Mouse (Mus musculus): ENCODE data around the gene Slco1a4.
"Not testable (repeated sequence)": the region's sequence is repeated elsewhere in the genome, so short reads cannot be mapped to it uniquely, and the experiment has no call there.

Slco1a4 gene

GRCm38 (mm10) chr6:141856085-141856484, at the start of gene Slco1a4:
Slco1a4 (minus strand) TSS chr6:141856199.
- DNase-seq (ENCODE audit: low read depth), result no peak

GRCm38 (mm10) chr6:141898197-141898596, 42.2 kb upstream of the Slco1a4 start:
- no peak for DNase-seq (ENCODE audit: low read depth)

GRCm38 (mm10) chr6:141889723-141890122, 33.7 kb upstream of the Slco1a4 start:
- no peak for DNase-seq (ENCODE audit: low read depth)

- no peak for DNase-seq (ENCODE audit: low read depth)
These were observed 32.2 kb upstream of the Slco1a4 start for GRCm38 (mm10) chr6:141888248-141888647.

DNA sequence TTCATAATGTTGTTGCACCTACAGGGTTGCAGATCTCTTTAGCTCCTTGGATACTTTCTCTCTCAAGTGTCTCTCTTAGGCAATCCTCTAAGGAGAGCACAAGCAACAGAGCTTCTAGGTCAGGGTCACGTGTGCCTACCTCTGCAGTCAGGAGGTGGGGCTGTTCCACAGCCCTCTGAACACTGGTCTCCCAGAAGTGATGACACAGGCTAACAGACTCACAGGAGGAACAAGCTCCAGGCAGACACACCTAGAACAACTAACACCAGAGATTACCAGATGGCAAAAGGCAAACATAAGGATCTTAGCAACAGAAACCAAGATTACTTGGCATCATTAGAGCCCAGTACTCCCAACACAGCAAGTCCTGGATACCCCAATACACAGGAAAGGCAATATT, 26.6 kb upstream of the Slco1a4 start:
- no peak for DNase-seq (ENCODE audit: low read depth)

DNA sequence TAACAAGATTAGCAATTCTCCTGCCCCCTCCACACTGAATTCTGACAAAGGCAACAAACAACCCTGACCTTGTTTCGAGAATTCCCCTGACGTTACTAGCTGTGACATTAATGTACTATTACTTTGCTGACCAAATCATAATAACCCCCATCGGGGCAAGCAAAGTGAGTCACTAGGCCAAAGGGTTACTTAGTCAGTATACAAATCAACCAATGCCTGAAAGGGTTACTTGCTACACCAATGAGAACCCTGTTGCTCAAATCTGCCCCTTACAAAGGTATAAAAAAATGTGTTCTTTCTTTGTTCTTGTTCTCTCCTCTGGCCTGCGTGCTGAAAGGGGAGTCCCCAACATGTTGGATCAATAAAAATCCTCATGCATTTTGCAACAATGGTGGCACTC, 19.7 kb upstream of the Slco1a4 start:
- not testable (repeated sequence) for DNase-seq (ENCODE audit: low read depth)

GRCm38 (mm10) chr6:141871711-141872110, 15.7 kb upstream of the Slco1a4 start:
- DNase-seq (ENCODE audit: low read depth), result no peak

DNA sequence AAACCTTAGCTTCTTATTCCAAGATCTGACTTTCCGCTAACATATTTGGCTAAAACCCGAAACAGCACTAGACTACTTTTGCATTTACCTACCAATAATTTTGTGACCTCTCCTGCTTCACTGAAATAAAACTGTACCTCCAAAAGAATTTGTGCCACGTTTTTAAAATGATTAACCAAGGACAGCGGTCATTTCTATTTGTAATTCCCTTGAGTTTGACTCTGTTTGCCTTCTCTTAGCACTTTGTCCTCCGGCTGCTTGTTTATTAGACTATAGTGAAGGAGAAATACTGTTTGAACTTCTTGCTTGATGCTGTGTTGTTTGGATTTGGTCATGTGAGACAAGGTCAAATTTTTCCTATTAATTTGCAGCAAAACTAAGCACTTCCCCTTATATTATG, 12.7 kb upstream of the Slco1a4 start:
- no peak for DNase-seq (ENCODE audit: low read depth)

GRCm38 (mm10) chr6:141866026-141866425, 10.0 kb upstream of the Slco1a4 start:
- no peak for DNase-seq (ENCODE audit: low read depth)

DNA sequence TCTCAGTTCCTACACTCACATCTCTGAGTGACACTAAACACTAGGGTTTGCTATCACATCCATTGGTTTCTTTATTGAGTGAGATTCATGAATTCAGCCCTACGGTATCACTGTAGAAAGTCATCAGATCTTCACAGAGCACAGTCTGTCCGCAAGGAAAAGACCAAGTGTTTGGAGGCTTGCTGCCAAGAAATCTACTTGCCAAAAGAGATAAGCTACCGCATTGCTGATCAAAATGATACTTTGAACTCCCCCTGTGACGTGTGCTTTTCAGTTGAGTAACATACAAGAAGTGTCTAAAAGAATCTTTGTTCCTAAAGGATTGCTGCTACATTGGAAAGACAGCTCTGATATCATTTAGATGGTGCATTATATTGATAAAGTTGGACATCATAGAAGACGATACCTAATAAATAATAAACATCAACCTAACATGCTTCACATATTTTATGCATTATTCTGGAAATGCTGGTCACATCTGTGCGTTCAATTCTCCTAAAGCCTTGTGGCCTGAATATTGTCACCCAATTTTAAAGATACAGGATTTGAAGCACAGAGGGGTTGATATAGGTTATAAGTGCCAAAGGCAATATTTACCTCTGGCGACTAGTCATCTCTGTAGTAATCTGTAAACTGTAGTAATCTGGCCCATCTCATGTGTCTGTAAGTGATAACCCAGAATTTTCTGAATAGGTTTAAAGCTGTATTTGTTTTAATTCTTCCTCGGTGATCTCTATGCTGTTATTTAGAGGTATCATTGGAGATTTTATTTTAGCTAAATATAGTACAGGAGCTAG, 1.9 kb upstream of the Slco1a4 start:
- no peak for DNase-seq (ENCODE audit: low read depth)

GRCm38 (mm10) chr6:141853616-141854015, 2.4 kb downstream of the Slco1a4 start:
- no peak for DNase-seq (ENCODE audit: low read depth)

DNA sequence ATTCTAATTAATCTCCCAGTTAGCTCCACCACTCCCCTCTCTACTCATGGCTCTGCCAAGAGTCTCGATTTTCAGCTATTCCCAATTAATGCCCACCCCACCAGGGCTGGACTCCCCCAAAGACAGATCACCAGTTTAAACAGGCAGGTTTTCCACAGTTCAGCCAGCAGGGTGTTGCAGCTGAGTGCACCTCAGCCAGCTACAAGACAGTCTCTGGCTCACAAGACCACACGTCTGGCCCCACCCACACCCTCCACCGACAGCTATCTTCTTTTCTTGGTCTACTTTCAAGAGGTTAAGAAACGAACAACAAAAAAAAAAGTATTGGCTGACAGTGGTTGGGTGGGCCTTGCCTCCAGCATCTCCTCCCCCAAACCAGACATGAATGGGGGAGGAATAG, 6.9 kb downstream of the Slco1a4 start:
- DNase-seq (ENCODE audit: low read depth), result no peak

GRCm38 (mm10) chr6:141797837-141798236, 58.2 kb downstream of the Slco1a4 start:
- DNase-seq (ENCODE audit: low read depth), result no peak

- no peak for DNase-seq (ENCODE audit: low read depth)
These were observed 81.5 kb downstream of the Slco1a4 start for GRCm38 (mm10) chr6:141774476-141774875.

DNA sequence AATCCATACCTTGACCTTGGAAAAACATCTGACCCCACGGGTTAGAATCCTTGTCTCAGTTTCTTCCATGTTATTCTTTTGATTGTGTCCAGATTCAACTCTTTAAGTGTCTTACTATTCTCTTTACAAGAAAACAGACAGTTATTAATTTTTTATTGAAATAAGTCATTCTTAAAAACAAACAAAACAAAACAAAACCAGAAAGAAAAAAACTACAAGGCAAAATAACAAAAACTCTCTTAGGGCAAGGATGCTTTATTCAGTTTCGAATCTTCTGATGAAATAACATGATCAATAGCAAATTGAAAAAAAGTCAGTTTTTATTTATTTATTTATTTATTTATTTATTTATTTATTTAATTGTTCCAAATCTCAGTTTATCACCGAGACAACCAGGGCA, 82.3 kb downstream of the Slco1a4 start, which contains the start of gene Gm5724:
TSS of gene Gm5724 (minus strand) at position 101 of the 400 bp plus-strand sequence.
- no peak for DNase-seq (ENCODE audit: low read depth)

All from fibroblast of lung, adult 2 months (primary cell).